Mouse (Mus musculus) liver, embryonic 13.5 days (tissue): ENCODE data around the gene Ccdc151. TPM values are rescaled to one million over a fixed set of nuclear protein-coding genes. Genes with fewer than 3 reads are reported as not detected.

Experiments used
- ATAC-seq: fragments of 200-750 bp; cut with Nextera tagmentation; 2 replicates; pipeline ENCODE4 v1.8.0; 2017; ENCODE audit warnings: low read depth, mild to moderate bottlenecking, moderate number of reproducible peaks, moderate library complexity
- DNase-seq: peaks from one replicate; pipeline ENCODE4 v3.0.0; 2022
- H3K27ac ChIP-seq: fragments of 300-500 bp; sonication (generic); 2 replicates; pipeline ENCODE4 v1.5.1; 2015; ENCODE audit warnings: moderate library complexity, mild to moderate bottlenecking, inconsistent platforms
- H3K27me3 ChIP-seq: fragments of 300-500 bp; sonication (generic); 2 replicates; pipeline ENCODE4 v1.6.1; 2015; ENCODE audit warnings: mild to moderate bottlenecking, inconsistent platforms
- H3K36me3 ChIP-seq: fragments of 300-500 bp; sonication (generic); 2 replicates; pipeline ENCODE4 v1.6.1; 2015; ENCODE audit warnings: mild to moderate bottlenecking, inconsistent platforms
- H3K4me1 ChIP-seq: fragments of 300-500 bp; sonication (generic); replicated peaks from 2 replicates; pipeline ENCODE4 v1.6.1; 2015; ENCODE audit warnings: inconsistent platforms
- H3K4me2 ChIP-seq: fragments of 300-500 bp; sonication (generic); 2 replicates; pipeline ENCODE4 v1.6.1; 2015; ENCODE audit warnings: inconsistent platforms, mild to moderate bottlenecking, moderate library complexity
- H3K4me3 ChIP-seq: fragments of 300-500 bp; sonication (generic); replicated peaks from 2 replicates; pipeline ENCODE4 v1.5.1; 2015; ENCODE audit warnings: mild to moderate bottlenecking, inconsistent platforms
- H3K9ac ChIP-seq: fragments of 300-500 bp; sonication (generic); 2 replicates; pipeline ENCODE4 v1.6.1; 2015; ENCODE audit warnings: mild to moderate bottlenecking, inconsistent platforms
- H3K9me3 ChIP-seq: fragments of 300-500 bp; sonication (generic); replicated peaks from 2 replicates; pipeline ENCODE4 v1.6.1; 2016; ENCODE audit warnings: inconsistent platforms
- WGBS: fragments of 180-500 bp; shearing (Covaris S2); methylation state at CpG from one replicate; pipeline ENCODE4 v1.1.7; 2015; ENCODE audit not compliant: insufficient replicate concordance; 5-methylcytosine and 5-hydroxymethylcytosine counted together
- polyA plus RNA-seq: library from polyadenylated mRNA; unstranded; fragments of >200 nt; fragmentation: Nextera tagmentation; extraction: Ambion mirVana; gene quantifications from 2 replicates; pipeline ENCODE4 v1.2.1, GENCODE M21; 2015

The Ccdc151 gene
- polyA plus RNA-seq, 1 experiment from 2014 or later, result not detected

DNA sequence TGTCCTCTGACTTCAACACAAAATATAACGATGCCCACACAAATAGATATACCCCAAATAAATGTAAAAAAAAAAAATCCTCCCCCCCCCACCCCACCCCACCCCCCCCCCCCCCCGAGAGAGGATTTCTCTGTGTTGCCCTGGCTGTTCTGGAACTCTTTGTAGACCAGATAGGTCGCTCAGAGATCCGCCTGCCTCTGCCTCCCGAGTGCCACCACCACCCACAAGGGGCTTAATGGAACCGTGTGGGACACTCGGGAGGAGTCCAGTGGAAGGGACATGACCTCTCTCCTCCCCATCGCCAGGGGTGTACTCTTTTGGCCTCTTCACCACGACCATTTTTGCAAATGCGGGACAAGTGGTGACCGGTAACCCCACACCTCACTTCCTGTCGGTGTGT lies 59.4 kb downstream of the Ccdc151 start:
- Histone ChIP-seq H3K9ac (no peak overlapping the region), H3K4me1 (peaks cover 23% of the 10 kb centered on the region), H3K4me2 (no peak overlapping the region), H3K9me3 (no peaks in the 10 kb centered on the region), H3K27me3 (peaks cover 33% of the 10 kb centered on the region), H3K4me3 (no peak overlapping the region), H3K27ac (no peak overlapping the region), H3K36me3 (0 out of 2 replicates have a peak, but pooled peaks cover 2% of the 10 kb centered on the region)
- DNase-seq (no peak), ATAC-seq (no peak)
- 64% methylated on average over 10 of the region's 12 CpGs for WGBS

Other genes starting within 250 kb of the Ccdc151 start
- 86.3 and 91.5 TPM in 2 replicates for gene Spc24, start 242.3 kb downstream of the Ccdc151 start, polyA plus RNA-seq
- gene Kank2, start 203.9 kb downstream of the Ccdc151 start, polyA plus RNA-seq, result 2.6 and 3.4 TPM in 2 replicates
- 15.5 and 16.1 TPM in 2 replicates for gene Angptl8, start 167.1 kb downstream of the Ccdc151 start, polyA plus RNA-seq
- 3.9 and 4.1 TPM in 2 replicates for gene Dock6, start 150.0 kb downstream of the Ccdc151 start, polyA plus RNA-seq
- 6.6 and 8.4 TPM in 2 replicates for gene Rab3d, start 84.4 kb downstream of the Ccdc151 start, polyA plus RNA-seq
- 1.0 and 1.2 TPM in 2 replicates for gene Ccdc159, start 75.2 kb downstream of the Ccdc151 start, polyA plus RNA-seq
- gene Tmem205, start 75.1 kb downstream of the Ccdc151 start, polyA plus RNA-seq, result 49.5 and 57.2 TPM in 2 replicates
- gene Plppr2, start 65.6 kb downstream of the Ccdc151 start, polyA plus RNA-seq, result 0.99 and 1.4 TPM in 2 replicates
- 2.1 and 2.6 TPM in 2 replicates for gene Swsap1, start 46.9 kb downstream of the Ccdc151 start, polyA plus RNA-seq
- 143 and 144 TPM in 2 replicates for gene Epor, start 39.1 kb downstream of the Ccdc151 start, polyA plus RNA-seq
- 0.15 and 0.46 TPM in 2 replicates for gene Rgl3, start 13.2 kb downstream of the Ccdc151 start, polyA plus RNA-seq
- gene Prkcsh, start 172 bp upstream of the Ccdc151 start, polyA plus RNA-seq, result 52.6 and 57.5 TPM in 2 replicates
- gene Elavl3, start 49.4 kb upstream of the Ccdc151 start, polyA plus RNA-seq, result 0.05 and 0.08 TPM in 2 replicates
- not detected in 2 replicates for gene Gm49318, start 68.6 kb upstream of the Ccdc151 start, polyA plus RNA-seq
- 3.7 and 3.9 TPM in 2 replicates for gene Zfp653, start 68.7 kb upstream of the Ccdc151 start, polyA plus RNA-seq
- 33.4 and 34.2 TPM in 2 replicates for gene Ecsit, start 82.8 kb upstream of the Ccdc151 start, polyA plus RNA-seq
- 1.9 and 3.6 TPM in 2 replicates for gene Cnn1, start 96.6 kb upstream of the Ccdc151 start, polyA plus RNA-seq
- gene Elof1, start 114.5 kb upstream of the Ccdc151 start, polyA plus RNA-seq, result 103 and 109 TPM in 2 replicates
- 184 and 187 TPM in 2 replicates for gene Acp5, start 133.1 kb upstream of the Ccdc151 start, polyA plus RNA-seq
- gene Pigyl, start 154.2 kb upstream of the Ccdc151 start, polyA plus RNA-seq, result 42.1 and 44.6 TPM in 2 replicates
- gene Zfp872, start 185.5 kb upstream of the Ccdc151 start, polyA plus RNA-seq, result not detected in 2 replicates
- 6.6 and 8.7 TPM in 2 replicates for gene Zfp809, start 223.1 kb upstream of the Ccdc151 start, polyA plus RNA-seq